Mouse (Mus musculus): Measurements from ENCODE around the gene Exo5. TPM values are rescaled to one million over a fixed set of nuclear protein-coding genes. Genes with fewer than 3 reads are reported as not detected.

Gene Exo5
- polyA plus RNA-seq (2014; fragmentation: Nextera tagmentation; extraction: Ambion mirVana): 26.0 and 27.2 TPM in 2 replicates

DNA sequence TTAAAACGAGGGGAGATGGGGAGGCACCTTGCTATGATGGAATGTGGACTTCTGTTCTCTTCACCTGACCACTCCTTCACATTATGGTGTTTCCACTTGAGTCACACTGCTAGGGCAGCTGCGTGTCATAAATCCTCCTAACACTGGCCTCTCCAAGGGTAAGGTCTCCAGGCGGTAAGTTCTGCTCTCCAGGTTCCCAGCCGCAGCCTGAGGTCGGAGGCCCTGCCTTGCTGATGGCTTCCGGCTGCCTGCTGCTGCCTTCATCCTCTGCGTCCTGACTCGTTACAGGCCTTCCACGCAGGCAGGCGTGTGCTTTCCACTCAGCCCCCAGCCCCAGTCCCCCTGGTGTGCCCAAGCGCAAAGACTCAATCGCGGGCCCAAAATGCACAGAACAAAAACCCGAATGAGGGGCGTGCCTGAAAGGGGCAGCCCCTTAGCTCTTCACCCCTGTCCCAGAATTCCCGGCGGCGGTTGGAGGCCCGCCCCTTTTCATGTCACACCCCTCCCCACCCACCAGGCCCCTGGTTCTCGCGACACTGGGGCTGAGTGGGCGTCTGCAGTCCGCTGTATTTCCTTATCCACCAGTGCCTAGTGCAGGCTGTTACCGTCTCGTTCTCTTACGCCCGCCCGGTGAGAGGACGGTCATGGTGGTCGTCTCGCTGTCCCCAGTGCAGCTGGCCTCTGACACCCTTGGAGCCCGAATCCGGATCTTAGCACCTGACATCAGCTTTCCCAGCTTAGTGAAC is at the start of gene Exo5:
Gene Exo5, minus strand, starts transcription at position 464 of the 746 bp plus-strand sequence.
- WGBS: under 1% methylated on average over 33 of the region's 33 CpGs

DNA sequence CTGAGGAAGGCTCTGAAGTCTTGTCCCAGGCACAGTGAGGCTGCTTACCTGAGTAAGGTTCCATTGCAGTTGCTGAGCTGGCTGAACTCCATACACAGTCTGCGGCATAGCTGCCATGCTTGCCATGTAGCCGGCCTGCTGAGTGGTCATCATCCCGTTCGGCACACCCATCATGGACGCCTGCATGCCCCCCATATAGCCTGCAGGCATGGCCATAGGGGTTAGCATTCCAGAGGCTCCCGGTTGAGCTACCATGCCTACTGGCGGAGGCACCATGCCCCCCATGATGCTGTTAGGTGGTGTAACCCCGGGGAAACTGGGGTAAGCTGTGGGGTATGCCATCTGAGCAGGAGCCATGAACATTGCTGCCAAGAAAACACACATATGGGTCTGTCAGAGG is 47.0 kb upstream of the Exo5 start:
- no peak for ATAC-seq (ENCODE audit: low read depth)
- Histone ChIP-seq H3K4me3 (ENCODE audit: low read depth, low read length) (no peak overlapping the region), H3K4me2 (ENCODE audit: low read depth, low read length) (no peak overlapping the region), H3K36me3 (ENCODE audit: control insufficient read depth, insufficient read depth, low read length) (peaks cover 33% of the 10 kb centered on the region), H3K9ac (replicated peaks; ENCODE audit: low read depth, low read length) (no peak overlapping the region), H3K9me3 (ENCODE audit: control insufficient read depth, low read length) (no peaks in the 10 kb centered on the region), H3K4me1 (ENCODE audit: control insufficient read depth, insufficient read depth, low read length) (no peaks in the 10 kb centered on the region), H3K27ac (ENCODE audit: low read depth, low read length) (no peak overlapping the region), H3K27me3 (ENCODE audit: control insufficient read depth, insufficient read depth, low read length) (no peaks in the 10 kb centered on the region)
- 91% methylated on average over 8 of the region's 8 CpGs for WGBS

More for the DNA sequence above, at the start of gene Exo5:
- H3K4me2 ChIP-seq (ENCODE audit: low read depth, low read length): peak within 1 kb of the TSS; percentile 72
- ATAC-seq (ENCODE audit: low read depth): peak; percentile 99
- no peaks in the 10 kb centered on the region; the same call in 1 of the 2 replicates for H3K9me3 ChIP-seq (ENCODE audit: control insufficient read depth, low read length)
- no peaks in the 10 kb centered on the region for H3K27me3 ChIP-seq (ENCODE audit: control insufficient read depth, insufficient read depth, low read length)
- peak within 1 kb of the TSS; percentile 84 for H3K9ac ChIP-seq (replicated peaks; ENCODE audit: low read depth, low read length)
- H3K36me3 ChIP-seq (ENCODE audit: control insufficient read depth, insufficient read depth, low read length): peaks cover 2% of the 10 kb centered on the region
- peaks cover 4% of the 10 kb centered on the region; the same call in 1 of the 2 replicates for H3K4me1 ChIP-seq (ENCODE audit: control insufficient read depth, insufficient read depth, low read length)
- H3K4me3 ChIP-seq (ENCODE audit: low read depth, low read length): peak within 1 kb of the TSS; percentile 64
- H3K27ac ChIP-seq (ENCODE audit: low read depth, low read length): peak within 1 kb of the TSS; percentile 89

DNA sequence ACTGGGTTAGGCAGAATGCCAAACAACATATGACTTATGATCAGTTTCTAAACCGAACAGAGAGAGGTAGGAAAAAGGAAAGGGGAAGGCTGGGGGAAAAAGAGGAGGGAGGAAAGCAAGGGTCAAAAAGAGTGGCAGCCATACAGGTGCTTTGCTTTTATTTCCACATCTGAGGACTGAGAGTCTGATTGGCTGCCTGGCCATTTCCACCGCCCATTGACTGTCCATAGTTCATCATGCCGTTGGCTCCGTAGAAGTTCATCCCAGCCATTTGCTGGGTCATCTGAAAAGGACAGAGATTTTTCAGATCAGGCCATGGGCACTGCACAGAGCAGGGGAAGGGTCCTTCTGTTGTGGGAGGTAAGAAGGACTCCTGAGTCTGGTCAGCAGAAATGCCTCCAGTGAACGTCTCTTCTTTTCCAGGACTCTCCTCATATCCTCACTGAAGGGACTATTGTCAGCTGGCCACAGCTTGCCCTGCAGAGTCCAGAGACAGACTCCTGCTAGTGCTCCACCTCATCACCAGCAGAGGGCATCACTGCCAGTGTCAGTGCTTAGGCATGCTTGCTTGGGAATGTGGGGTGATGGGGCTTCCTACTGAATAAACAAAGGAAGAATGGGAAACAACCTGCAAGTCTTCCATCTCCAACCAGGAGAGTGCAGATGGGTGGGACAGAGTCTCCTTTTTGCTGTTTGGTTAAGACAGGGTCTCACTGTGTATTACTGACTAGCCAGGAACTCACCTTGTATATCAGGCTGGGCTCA is 44.7 kb upstream of the Exo5 start:
- WGBS: 84% methylated on average over 5 of the region's 5 CpGs
- H3K4me3 ChIP-seq (ENCODE audit: low read depth, low read length): no peak overlapping the region
- no peak overlapping the region for H3K4me2 ChIP-seq (ENCODE audit: low read depth, low read length)

DNA sequence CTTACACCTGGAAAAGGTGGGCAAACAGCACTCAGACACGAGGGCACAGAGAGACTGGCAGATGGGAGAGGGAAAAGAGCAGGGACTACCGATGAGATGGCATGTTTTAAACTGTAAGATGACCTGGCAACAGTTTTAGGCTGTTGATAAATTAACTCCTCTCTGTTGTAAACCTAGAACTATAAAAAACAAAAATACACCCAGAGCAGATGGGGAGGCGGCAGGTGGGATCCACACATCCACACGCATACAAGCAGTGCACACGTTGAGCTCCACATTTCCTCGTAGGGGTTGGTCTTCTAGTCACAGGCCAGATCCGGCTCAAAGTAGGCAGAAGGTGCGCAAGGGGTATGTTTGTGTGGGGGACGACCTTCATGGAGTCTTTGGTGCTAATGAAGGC is 43.7 kb upstream of the Exo5 start:
- H3K4me3 ChIP-seq (ENCODE audit: low read depth, low read length): no peak overlapping the region
- no peak overlapping the region for H3K27ac ChIP-seq (ENCODE audit: low read depth, low read length)
- H3K9me3 ChIP-seq (ENCODE audit: control insufficient read depth, low read length): no peaks in the 10 kb centered on the region
- WGBS: 96% methylated on average over 9 of the region's 9 CpGs
- H3K4me1 ChIP-seq (ENCODE audit: control insufficient read depth, insufficient read depth, low read length): no peaks in the 10 kb centered on the region
- H3K27me3 ChIP-seq (ENCODE audit: control insufficient read depth, insufficient read depth, low read length): no peaks in the 10 kb centered on the region
- ATAC-seq (ENCODE audit: low read depth): no peak
- H3K4me2 ChIP-seq (ENCODE audit: low read depth, low read length): no peak overlapping the region
- H3K9ac ChIP-seq (replicated peaks; ENCODE audit: low read depth, low read length): no peak overlapping the region
- H3K36me3 ChIP-seq (ENCODE audit: control insufficient read depth, insufficient read depth, low read length): peaks cover 19% of the 10 kb centered on the region

More for the DNA sequence above, 44.7 kb upstream of the Exo5 start:
- H3K36me3 ChIP-seq (ENCODE audit: control insufficient read depth, insufficient read depth, low read length): peaks cover 28% of the 10 kb centered on the region
- no peaks in the 10 kb centered on the region for H3K27me3 ChIP-seq (ENCODE audit: control insufficient read depth, insufficient read depth, low read length)
- H3K9me3 ChIP-seq (ENCODE audit: control insufficient read depth, low read length): no peaks in the 10 kb centered on the region
- no peaks in the 10 kb centered on the region for H3K4me1 ChIP-seq (ENCODE audit: control insufficient read depth, insufficient read depth, low read length)
- H3K27ac ChIP-seq (ENCODE audit: low read depth, low read length): no peak overlapping the region
- peak; percentile 66 for ATAC-seq (ENCODE audit: low read depth)
- no peak overlapping the region for H3K9ac ChIP-seq (replicated peaks; ENCODE audit: low read depth, low read length)

DNA sequence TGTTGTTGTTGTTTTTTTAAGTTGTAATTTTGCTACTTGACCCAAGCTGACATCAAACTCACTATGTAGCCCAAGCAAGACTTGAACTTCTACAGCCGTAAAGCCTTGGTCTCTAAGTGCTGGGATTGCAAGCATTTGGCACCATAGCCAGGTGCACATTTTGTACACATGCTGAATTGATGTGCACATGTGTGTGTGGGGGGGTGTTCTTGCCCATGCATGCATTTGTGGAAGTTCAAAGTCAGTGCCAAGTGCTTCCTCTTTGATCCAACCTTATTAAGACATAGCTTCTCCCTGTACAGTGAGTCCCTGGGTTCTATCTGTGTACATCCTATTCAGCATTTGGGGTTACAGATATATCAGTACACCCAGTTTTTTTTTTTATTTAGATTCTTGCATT is 30.8 kb upstream of the Exo5 start:
- Histone ChIP-seq H3K27ac (ENCODE audit: low read depth, low read length) (no peak overlapping the region), H3K9me3 (ENCODE audit: control insufficient read depth, low read length) (no peaks in the 10 kb centered on the region), H3K27me3 (ENCODE audit: control insufficient read depth, insufficient read depth, low read length) (no peaks in the 10 kb centered on the region), H3K4me3 (ENCODE audit: low read depth, low read length) (no peak overlapping the region), H3K9ac (replicated peaks; ENCODE audit: low read depth, low read length) (no peak overlapping the region), H3K4me1 (ENCODE audit: control insufficient read depth, insufficient read depth, low read length) (peaks cover 4% of the 10 kb centered on the region; the same call in 1 of the 2 replicates), H3K36me3 (ENCODE audit: control insufficient read depth, insufficient read depth, low read length) (no peaks in the 10 kb centered on the region), H3K4me2 (ENCODE audit: low read depth, low read length) (no peak overlapping the region)
- no peak for ATAC-seq (ENCODE audit: low read depth)
- WGBS: 87% methylated on average over 1 of the region's 1 CpGs

DNA sequence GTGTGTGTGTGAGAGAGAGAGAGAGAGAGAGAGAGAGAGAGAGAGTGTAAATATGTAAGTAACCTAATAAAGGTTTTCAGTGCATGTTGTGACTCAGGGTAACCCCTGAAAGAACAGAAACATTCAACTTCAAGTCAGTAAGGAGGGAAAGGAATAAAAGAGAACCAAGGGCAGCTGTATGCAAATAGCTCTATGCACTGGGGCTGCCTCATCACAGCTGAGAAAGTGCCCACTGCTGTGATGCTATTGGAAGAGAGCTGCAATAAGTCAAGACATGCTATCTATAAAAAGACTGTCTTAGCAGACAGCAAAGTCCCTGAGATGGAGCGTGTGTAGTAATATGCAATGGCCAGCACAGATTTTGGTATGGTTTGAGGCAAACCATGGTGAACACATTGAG is 28.9 kb upstream of the Exo5 start:
- peaks cover 4% of the 10 kb centered on the region; the same call in 1 of the 2 replicates for H3K4me1 ChIP-seq (ENCODE audit: control insufficient read depth, insufficient read depth, low read length)
- H3K9ac ChIP-seq (replicated peaks; ENCODE audit: low read depth, low read length): no peak overlapping the region
- no peak overlapping the region for H3K4me3 ChIP-seq (ENCODE audit: low read depth, low read length)
- ATAC-seq (ENCODE audit: low read depth): no peak
- no peaks in the 10 kb centered on the region for H3K27me3 ChIP-seq (ENCODE audit: control insufficient read depth, insufficient read depth, low read length)
- WGBS: 46% methylated on average over 1 of the region's 1 CpGs
- H3K9me3 ChIP-seq (ENCODE audit: control insufficient read depth, low read length): no peaks in the 10 kb centered on the region
- no peak overlapping the region for H3K4me2 ChIP-seq (ENCODE audit: low read depth, low read length)
- H3K36me3 ChIP-seq (ENCODE audit: control insufficient read depth, insufficient read depth, low read length): no peaks in the 10 kb centered on the region
- H3K27ac ChIP-seq (ENCODE audit: low read depth, low read length): no peak overlapping the region

DNA sequence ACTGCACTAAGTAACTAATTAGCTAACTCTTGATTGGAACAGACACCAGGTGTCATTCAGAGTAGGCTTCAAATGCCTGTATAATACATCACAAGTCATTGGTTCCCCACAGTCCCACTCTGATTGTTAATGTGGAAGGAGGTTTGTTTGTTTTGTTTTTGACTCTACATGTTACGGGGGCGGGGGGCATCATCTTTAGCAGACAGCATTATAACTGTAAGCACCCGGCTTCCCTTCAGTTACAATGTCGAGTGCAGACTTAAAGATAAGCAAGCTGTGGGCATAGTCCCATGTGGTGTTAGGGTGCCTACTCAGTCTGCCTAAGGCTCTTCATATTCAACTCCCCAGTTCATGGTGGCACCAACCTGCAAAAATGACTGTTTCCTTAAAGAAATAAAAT is 28.2 kb upstream of the Exo5 start:
- Histone ChIP-seq H3K4me3 (ENCODE audit: low read depth, low read length) (no peak overlapping the region), H3K4me2 (ENCODE audit: low read depth, low read length) (no peak overlapping the region), H3K36me3 (ENCODE audit: control insufficient read depth, insufficient read depth, low read length) (no peaks in the 10 kb centered on the region), H3K9me3 (ENCODE audit: control insufficient read depth, low read length) (no peaks in the 10 kb centered on the region), H3K27me3 (ENCODE audit: control insufficient read depth, insufficient read depth, low read length) (no peaks in the 10 kb centered on the region), H3K27ac (ENCODE audit: low read depth, low read length) (no peak overlapping the region), H3K4me1 (ENCODE audit: control insufficient read depth, insufficient read depth, low read length) (peaks cover 4% of the 10 kb centered on the region; the same call in 1 of the 2 replicates), H3K9ac (replicated peaks; ENCODE audit: low read depth, low read length) (no peak overlapping the region)
- no peak for ATAC-seq (ENCODE audit: low read depth)
- WGBS: 81% methylated on average over 4 of the region's 4 CpGs

DNA sequence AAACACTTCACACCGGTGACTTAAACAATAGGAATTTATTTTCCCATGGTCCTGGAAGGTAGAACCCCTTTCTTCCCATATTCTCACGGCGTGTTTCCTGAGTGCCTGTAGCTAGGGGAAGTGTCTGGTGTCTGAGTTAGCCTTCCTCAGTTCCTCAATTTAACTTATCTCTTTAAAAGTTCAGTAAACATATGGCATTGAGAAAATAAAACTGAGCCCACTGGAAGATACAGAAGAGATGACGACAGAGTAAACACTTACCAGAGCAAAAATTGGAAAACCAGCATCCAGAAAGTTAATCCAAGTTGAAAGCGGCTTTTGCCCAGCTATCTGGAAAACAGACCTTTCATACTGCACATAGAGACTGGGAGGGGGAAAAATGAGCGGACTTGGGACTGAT is 27.3 kb upstream of the Exo5 start:
- 52% methylated on average over 6 of the region's 6 CpGs for WGBS
- Histone ChIP-seq H3K4me1 (ENCODE audit: control insufficient read depth, insufficient read depth, low read length) (peaks cover 4% of the 10 kb centered on the region; the same call in 1 of the 2 replicates), H3K9me3 (ENCODE audit: control insufficient read depth, low read length) (no peaks in the 10 kb centered on the region), H3K4me3 (ENCODE audit: low read depth, low read length) (peak overlapping the region; percentile 61), H3K36me3 (ENCODE audit: control insufficient read depth, insufficient read depth, low read length) (no peaks in the 10 kb centered on the region), H3K9ac (replicated peaks; ENCODE audit: low read depth, low read length) (peak overlapping the region; percentile 77), H3K27me3 (ENCODE audit: control insufficient read depth, insufficient read depth, low read length) (no peaks in the 10 kb centered on the region), H3K27ac (ENCODE audit: low read depth, low read length) (no peak overlapping the region), H3K4me2 (ENCODE audit: low read depth, low read length) (peak overlapping the region; percentile 58)
- no peak for ATAC-seq (ENCODE audit: low read depth)

Measured in neural tube, embryonic 14.5 days (tissue).